Mouse (Mus musculus): ENCODE results near the gene Sec31a. TPM values are rescaled to one million over a fixed set of nuclear protein-coding genes. Genes with fewer than 3 reads are reported as not detected.

Gene Sec31a
- polyA plus RNA-seq, 1 experiment from 2014 or later = 120 TPM

GRCm38 (mm10) chr5:100396753-100397152 lies 19.3 kb downstream of the Sec31a start:
- Histone ChIP-seq H3K9me3 (replicated peaks; ENCODE audit: control insufficient read depth, low read length) (no peaks in the 10 kb centered on the region), H3K27me3 (ENCODE audit: control insufficient read depth, insufficient read depth, low read length) (no peaks in the 10 kb centered on the region), H3K36me3 (replicated peaks; ENCODE audit: control insufficient read depth, insufficient read depth, low read depth, low read length) (peaks cover 2% of the 10 kb centered on the region), H3K27ac (replicated peaks; ENCODE audit: low read depth, low read length) (no peak overlapping the region), H3K4me1 (ENCODE audit: control insufficient read depth, insufficient read depth, low read length) (no peaks in the 10 kb centered on the region), H3K4me2 (ENCODE audit: low read depth, low read length) (no peak overlapping the region), H3K4me3 (ENCODE audit: low read depth, low read length) (no peak overlapping the region), H3K9ac (replicated peaks; ENCODE audit: low read length) (no peak overlapping the region)
- 93% methylated on average over 3 of the region's 3 CpGs for WGBS
- ATAC-seq (replicated peaks; ENCODE audit: insufficient number of reproducible peaks, low FRiP score, low TSS enrichment, low read depth) (no peak), DNase-seq (ENCODE audit: low spot score) (no peak)

- 85% methylated on average over 3 of the region's 3 CpGs for WGBS
- no peak overlapping the region for H3K27ac ChIP-seq (replicated peaks; ENCODE audit: low read depth, low read length)
Measured at GRCm38 (mm10) chr5:100393681-100394080, 22.4 kb downstream of the Sec31a start.

GRCm38 (mm10) chr5:100392436-100392955 lies 23.5 kb downstream of the Sec31a start:
- Histone ChIP-seq H3K4me2 (ENCODE audit: low read depth, low read length) (no peak overlapping the region), H3K9ac (replicated peaks; ENCODE audit: low read length) (no peak overlapping the region), H3K4me1 (ENCODE audit: control insufficient read depth, insufficient read depth, low read length) (no peaks in the 10 kb centered on the region), H3K9me3 (replicated peaks; ENCODE audit: control insufficient read depth, low read length) (no peaks in the 10 kb centered on the region), H3K36me3 (replicated peaks; ENCODE audit: control insufficient read depth, insufficient read depth, low read depth, low read length) (peaks cover 5% of the 10 kb centered on the region), H3K27me3 (ENCODE audit: control insufficient read depth, insufficient read depth, low read length) (no peaks in the 10 kb centered on the region), H3K27ac (replicated peaks; ENCODE audit: low read depth, low read length) (no peak overlapping the region), H3K4me3 (ENCODE audit: low read depth, low read length) (no peak overlapping the region)
- WGBS = 91% methylated on average over 20 of the region's 20 CpGs
- DNase-seq (ENCODE audit: low spot score) (no peak), ATAC-seq (replicated peaks; ENCODE audit: insufficient number of reproducible peaks, low FRiP score, low TSS enrichment, low read depth) (no peak)

More at GRCm38 (mm10) chr5:100393681-100394080, 22.4 kb downstream of the Sec31a start:
- H3K4me1 ChIP-seq (ENCODE audit: control insufficient read depth, insufficient read depth, low read length) = no peaks in the 10 kb centered on the region
- H3K36me3 ChIP-seq (replicated peaks; ENCODE audit: control insufficient read depth, insufficient read depth, low read depth, low read length) = peaks cover 5% of the 10 kb centered on the region
- no peak for ATAC-seq (replicated peaks; ENCODE audit: insufficient number of reproducible peaks, low FRiP score, low TSS enrichment, low read depth)
- H3K9ac ChIP-seq (replicated peaks; ENCODE audit: low read length) = no peak overlapping the region
- no peak overlapping the region for H3K4me2 ChIP-seq (ENCODE audit: low read depth, low read length)
- no peaks in the 10 kb centered on the region for H3K9me3 ChIP-seq (replicated peaks; ENCODE audit: control insufficient read depth, low read length)
- no peak for DNase-seq (ENCODE audit: low spot score)
- no peak overlapping the region for H3K4me3 ChIP-seq (ENCODE audit: low read depth, low read length)
- no peaks in the 10 kb centered on the region for H3K27me3 ChIP-seq (ENCODE audit: control insufficient read depth, insufficient read depth, low read length)

GRCm38 (mm10) chr5:100383782-100384510 lies 32.1 kb downstream of the Sec31a start:
- ATAC-seq (replicated peaks; ENCODE audit: insufficient number of reproducible peaks, low FRiP score, low TSS enrichment, low read depth) = no peak

GRCm38 (mm10) chr5:100381094-100381493 lies 34.9 kb downstream of the Sec31a start:
- 95% methylated on average over 7 of the region's 7 CpGs for WGBS

More at GRCm38 (mm10) chr5:100383782-100384510, 32.1 kb downstream of the Sec31a start:
- H3K27ac ChIP-seq (replicated peaks; ENCODE audit: low read depth, low read length) = no peak overlapping the region
- H3K9ac ChIP-seq (replicated peaks; ENCODE audit: low read length) = no peak overlapping the region
- no peaks in the 10 kb centered on the region for H3K9me3 ChIP-seq (replicated peaks; ENCODE audit: control insufficient read depth, low read length)
- no peak for DNase-seq (ENCODE audit: low spot score)
- WGBS = 93% methylated on average over 18 of the region's 18 CpGs
- H3K36me3 ChIP-seq (replicated peaks; ENCODE audit: control insufficient read depth, insufficient read depth, low read depth, low read length) = peaks cover 8% of the 10 kb centered on the region
- no peak overlapping the region for H3K4me2 ChIP-seq (ENCODE audit: low read depth, low read length)
- H3K4me1 ChIP-seq (ENCODE audit: control insufficient read depth, insufficient read depth, low read length) = no peaks in the 10 kb centered on the region
- H3K27me3 ChIP-seq (ENCODE audit: control insufficient read depth, insufficient read depth, low read length) = no peaks in the 10 kb centered on the region
- no peak overlapping the region for H3K4me3 ChIP-seq (ENCODE audit: low read depth, low read length)

GRCm38 (mm10) chr5:100380277-100380676 lies 35.8 kb downstream of the Sec31a start:
- WGBS = 88% methylated on average over 5 of the region's 5 CpGs
- ATAC-seq (replicated peaks; ENCODE audit: insufficient number of reproducible peaks, low FRiP score, low TSS enrichment, low read depth) (no peak), DNase-seq (ENCODE audit: low spot score) (no peak)
- Histone ChIP-seq H3K4me3 (ENCODE audit: low read depth, low read length) (no peak overlapping the region), H3K9ac (replicated peaks; ENCODE audit: low read length) (no peak overlapping the region), H3K36me3 (replicated peaks; ENCODE audit: control insufficient read depth, insufficient read depth, low read depth, low read length) (peaks cover 11% of the 10 kb centered on the region), H3K4me1 (ENCODE audit: control insufficient read depth, insufficient read depth, low read length) (no peaks in the 10 kb centered on the region), H3K9me3 (replicated peaks; ENCODE audit: control insufficient read depth, low read length) (no peaks in the 10 kb centered on the region), H3K4me2 (ENCODE audit: low read depth, low read length) (no peak overlapping the region), H3K27me3 (ENCODE audit: control insufficient read depth, insufficient read depth, low read length) (no peaks in the 10 kb centered on the region), H3K27ac (replicated peaks; ENCODE audit: low read depth, low read length) (no peak overlapping the region)

More at GRCm38 (mm10) chr5:100381094-100381493, 34.9 kb downstream of the Sec31a start:
- no peaks in the 10 kb centered on the region for H3K27me3 ChIP-seq (ENCODE audit: control insufficient read depth, insufficient read depth, low read length)
- H3K9ac ChIP-seq (replicated peaks; ENCODE audit: low read length) = no peak overlapping the region
- H3K9me3 ChIP-seq (replicated peaks; ENCODE audit: control insufficient read depth, low read length) = no peaks in the 10 kb centered on the region
- DNase-seq (ENCODE audit: low spot score) (no peak), ATAC-seq (replicated peaks; ENCODE audit: insufficient number of reproducible peaks, low FRiP score, low TSS enrichment, low read depth) (no peak)
- H3K36me3 ChIP-seq (replicated peaks; ENCODE audit: control insufficient read depth, insufficient read depth, low read depth, low read length) = peaks cover 11% of the 10 kb centered on the region
- no peak overlapping the region for H3K27ac ChIP-seq (replicated peaks; ENCODE audit: low read depth, low read length)
- H3K4me3 ChIP-seq (ENCODE audit: low read depth, low read length) = no peak overlapping the region
- no peaks in the 10 kb centered on the region for H3K4me1 ChIP-seq (ENCODE audit: control insufficient read depth, insufficient read depth, low read length)
- H3K4me2 ChIP-seq (ENCODE audit: low read depth, low read length) = no peak overlapping the region

GRCm38 (mm10) chr5:100378981-100379380 lies 37.1 kb downstream of the Sec31a start:
- ATAC-seq (replicated peaks; ENCODE audit: insufficient number of reproducible peaks, low FRiP score, low TSS enrichment, low read depth) = no peak
- no peak overlapping the region for H3K27ac ChIP-seq (replicated peaks; ENCODE audit: low read depth, low read length)
- H3K9ac ChIP-seq (replicated peaks; ENCODE audit: low read length) = no peak overlapping the region
- DNase-seq (ENCODE audit: low spot score) = no peak
- H3K4me2 ChIP-seq (ENCODE audit: low read depth, low read length) = no peak overlapping the region
- H3K4me1 ChIP-seq (ENCODE audit: control insufficient read depth, insufficient read depth, low read length) = no peaks in the 10 kb centered on the region
- H3K4me3 ChIP-seq (ENCODE audit: low read depth, low read length) = no peak overlapping the region
- H3K9me3 ChIP-seq (replicated peaks; ENCODE audit: control insufficient read depth, low read length) = no peaks in the 10 kb centered on the region
- H3K36me3 ChIP-seq (replicated peaks; ENCODE audit: control insufficient read depth, insufficient read depth, low read depth, low read length) = peaks cover 11% of the 10 kb centered on the region
- H3K27me3 ChIP-seq (ENCODE audit: control insufficient read depth, insufficient read depth, low read length) = no peaks in the 10 kb centered on the region
- 87% methylated on average over 2 of the region's 2 CpGs for WGBS

- 94% methylated on average over 5 of the region's 5 CpGs for WGBS
- H3K4me3 ChIP-seq (ENCODE audit: low read depth, low read length) = no peak overlapping the region
- no peak overlapping the region for H3K9ac ChIP-seq (replicated peaks; ENCODE audit: low read length)
- no peaks in the 10 kb centered on the region for H3K9me3 ChIP-seq (replicated peaks; ENCODE audit: control insufficient read depth, low read length)
- ATAC-seq (replicated peaks; ENCODE audit: insufficient number of reproducible peaks, low FRiP score, low TSS enrichment, low read depth) (no peak), DNase-seq (ENCODE audit: low spot score) (no peak)
- H3K4me2 ChIP-seq (ENCODE audit: low read depth, low read length) = no peak overlapping the region
- H3K4me1 ChIP-seq (ENCODE audit: control insufficient read depth, insufficient read depth, low read length) = no peaks in the 10 kb centered on the region
- peaks cover 8% of the 10 kb centered on the region for H3K36me3 ChIP-seq (replicated peaks; ENCODE audit: control insufficient read depth, insufficient read depth, low read depth, low read length)
- no peak overlapping the region for H3K27ac ChIP-seq (replicated peaks; ENCODE audit: low read depth, low read length)
- H3K27me3 ChIP-seq (ENCODE audit: control insufficient read depth, insufficient read depth, low read length) = no peaks in the 10 kb centered on the region
Measured at GRCm38 (mm10) chr5:100378211-100378610, 37.8 kb downstream of the Sec31a start.

All from embryonic facial prominence, embryonic 11.5 days (tissue).